Mouse (Mus musculus) limb, embryonic 15.5 days (tissue): ENCODE results near the gene Ptgr1. TPM values are rescaled to one million over a fixed set of nuclear protein-coding genes. Genes with fewer than 3 reads are reported as not detected.
A peak's percentile ranks its signal among the peaks of the same experiment; 100 is the strongest.

Experiments used
- ATAC-seq: fragments of 200-750 bp; cut with Nextera tagmentation; 2 replicates; pipeline ENCODE4 v1.8.0; 2017; ENCODE audit warnings: low read depth, moderate TSS enrichment; ENCODE audit not compliant: insufficient number of reproducible peaks, low FRiP score, low TSS enrichment
- H3K27ac ChIP-seq: fragments of 300-500 bp; sonication (generic); 2 replicates; pipeline ENCODE4 v1.5.1; 2015; ENCODE audit warnings: moderate library complexity, mild to moderate bottlenecking, inconsistent platforms
- H3K27me3 ChIP-seq: fragments of 300-500 bp; sonication (generic); 2 replicates; pipeline ENCODE4 v1.6.1; 2015; ENCODE audit warnings: inconsistent platforms
- H3K36me3 ChIP-seq: fragments of 300-500 bp; sonication (generic); 2 replicates; pipeline ENCODE4 v1.6.1; 2015; ENCODE audit warnings: inconsistent platforms
- H3K4me1 ChIP-seq: fragments of 300-500 bp; sonication (generic); 2 replicates; pipeline ENCODE4 v1.6.1; 2015; ENCODE audit warnings: inconsistent platforms
- H3K4me2 ChIP-seq: fragments of 300-500 bp; sonication (generic); 2 replicates; pipeline ENCODE4 v1.6.1; 2015; ENCODE audit warnings: mild to moderate bottlenecking, inconsistent platforms
- H3K4me3 ChIP-seq: fragments of 300-500 bp; sonication (generic); 2 replicates; pipeline ENCODE4 v1.5.1; 2015; ENCODE audit warnings: mild to moderate bottlenecking, inconsistent platforms
- H3K9ac ChIP-seq: fragments of 300-500 bp; sonication (generic); 2 replicates; pipeline ENCODE4 v1.6.1; 2015; ENCODE audit warnings: inconsistent platforms
- H3K9me3 ChIP-seq: fragments of 300-500 bp; sonication (generic); 2 replicates; pipeline ENCODE4 v1.6.1; 2016; ENCODE audit warnings: inconsistent platforms
- WGBS: fragments of 180-500 bp; shearing (Covaris S2); methylation state at CpG from one replicate; pipeline ENCODE4 v1.1.7; 2015; 5-methylcytosine and 5-hydroxymethylcytosine counted together
- polyA plus RNA-seq: library from polyadenylated mRNA; unstranded; fragments of >200 nt; fragmentation: Nextera tagmentation; extraction: Ambion mirVana; gene quantifications from 2 replicates; pipeline ENCODE4 v1.2.1, GENCODE M21; 2015

The Ptgr1 gene
- polyA plus RNA-seq, 1 experiment from 2014 or later, result 39.3 TPM

DNA sequence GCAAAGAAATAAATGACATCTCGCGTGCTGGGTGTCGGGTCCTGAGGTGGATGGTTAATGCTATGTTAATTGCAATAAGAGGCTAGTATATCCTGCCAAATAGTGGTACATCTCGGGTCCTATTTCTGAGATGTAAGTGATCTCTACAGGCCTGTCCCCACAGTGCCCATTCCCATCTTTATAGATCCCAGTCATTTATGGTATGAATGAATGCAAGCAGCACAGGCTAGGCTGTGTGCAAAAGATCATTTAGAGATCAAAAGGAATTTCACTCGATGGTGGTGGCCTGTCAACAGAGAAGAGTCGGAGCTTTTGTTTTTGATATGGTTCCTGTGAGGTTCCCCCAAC, 42.7 kb downstream of the Ptgr1 start:
- H3K9ac ChIP-seq, result no peak overlapping the region
- WGBS, result 10% methylated on average over 6 of the region's 6 CpGs
- H3K4me3 ChIP-seq, result peak overlapping the region; percentile 79
- H3K4me1 ChIP-seq, result peaks cover 10% of the 10 kb centered on the region; the same call in 1 of the 2 replicates
- H3K9me3 ChIP-seq, result no peaks in the 10 kb centered on the region
- H3K36me3 ChIP-seq, result no peaks in the 10 kb centered on the region
- H3K27me3 ChIP-seq, result no peaks in the 10 kb centered on the region
- no peak for ATAC-seq
- no peak overlapping the region for H3K27ac ChIP-seq
- H3K4me2 ChIP-seq, result peak overlapping the region; percentile 82

DNA sequence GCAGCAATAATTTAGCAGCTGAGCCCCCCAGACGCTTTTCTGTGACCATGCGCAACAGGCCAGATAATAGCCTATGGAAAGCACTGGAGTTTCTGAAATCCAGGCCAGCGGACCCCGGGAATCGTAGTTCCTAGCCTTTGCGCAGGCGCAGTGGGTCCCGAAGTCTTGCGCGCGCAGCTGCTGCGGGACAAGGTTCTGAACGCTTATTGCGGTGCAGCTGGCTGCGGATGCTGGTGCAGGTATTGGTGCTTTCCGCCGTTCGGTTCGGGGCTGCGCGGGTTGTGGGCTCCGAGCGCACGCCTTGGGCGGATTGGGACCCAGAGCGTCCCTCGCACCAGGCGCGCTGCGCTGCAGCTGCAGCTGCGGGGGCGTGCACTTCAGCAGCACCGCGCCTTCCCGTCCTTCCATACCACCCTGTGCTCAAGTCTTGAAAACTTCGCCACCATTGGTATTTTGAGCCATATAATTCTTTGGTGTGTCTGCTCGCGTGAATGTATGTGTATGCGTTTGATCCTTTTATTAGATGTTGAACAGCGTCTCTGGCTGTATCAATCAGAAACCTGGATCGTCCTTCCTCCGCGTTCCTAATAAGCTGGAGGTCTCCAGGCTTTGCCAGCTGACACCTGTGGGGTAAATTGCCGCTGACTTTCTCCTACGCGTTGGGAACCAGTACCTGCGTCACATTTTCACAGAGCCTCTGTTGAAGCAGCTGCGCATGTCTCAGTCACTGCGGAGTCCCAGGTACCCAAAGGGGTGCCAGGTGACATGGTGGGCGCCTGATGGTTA, 43.3 kb downstream of the Ptgr1 start, which contains the start of gene Zkscan16:
Gene Zkscan16, plus strand, starts transcription at position 209 of the 786 bp plus-strand sequence.
- Histone ChIP-seq H3K9ac (peak within 1 kb of the TSS; percentile 52; the same call in 1 of the 2 replicates), H3K27me3 (no peaks in the 10 kb centered on the region), H3K9me3 (no peaks in the 10 kb centered on the region), H3K4me3 (peak within 1 kb of the TSS; percentile 79), H3K36me3 (no peaks in the 10 kb centered on the region), H3K4me2 (peak within 1 kb of the TSS; percentile 82), H3K27ac (peak within 1 kb of the TSS; percentile 61), H3K4me1 (peaks cover 10% of the 10 kb centered on the region; the same call in 1 of the 2 replicates)
- peak; percentile 58; the same call in 1 of the 2 replicates for ATAC-seq
- under 1% methylated on average over 50 of the region's 50 CpGs for WGBS

DNA sequence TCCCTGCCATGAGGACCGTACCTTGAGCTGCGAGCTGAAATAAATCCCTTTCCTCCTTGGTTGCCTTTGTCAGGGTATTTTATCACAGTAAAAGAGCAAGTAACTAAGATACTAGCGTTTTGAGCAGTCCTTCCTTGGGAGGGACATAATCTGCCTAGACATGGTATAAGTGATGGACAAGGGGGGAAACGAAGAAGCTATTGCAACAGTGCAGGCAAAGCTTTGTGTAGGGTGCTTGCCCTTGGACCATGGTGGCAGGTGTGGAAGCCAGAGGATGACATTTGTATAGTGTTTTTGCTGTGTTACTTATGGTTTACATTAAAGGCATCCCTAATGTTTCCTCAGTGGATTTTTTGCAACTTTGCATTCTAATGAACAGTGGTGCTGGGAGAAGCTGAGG, 44.0 kb downstream of the Ptgr1 start:
- Histone ChIP-seq H3K27ac (peak overlapping the region; percentile 61; the same call in 1 of the 2 replicates), H3K36me3 (no peaks in the 10 kb centered on the region)
- ATAC-seq, result no peak

DNA sequence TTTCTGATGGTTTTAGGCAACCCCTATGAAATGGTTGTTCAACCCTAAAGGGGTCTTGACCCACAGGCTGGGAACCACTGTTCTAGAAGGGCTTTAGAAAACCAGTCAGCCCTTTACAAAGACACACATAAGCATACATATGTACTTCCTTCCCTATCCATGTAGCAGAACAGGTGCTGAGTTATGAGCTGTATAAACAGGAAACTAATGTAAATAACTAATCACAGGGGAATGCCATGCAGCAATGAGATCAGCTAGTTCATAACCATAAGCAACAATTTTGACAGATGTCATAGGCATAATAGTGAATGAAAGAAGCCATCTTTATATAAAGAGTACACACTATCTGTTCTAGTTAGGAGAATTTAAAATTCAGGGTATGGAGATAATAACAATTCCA, 45.3 kb downstream of the Ptgr1 start:
- no peak for ATAC-seq
- no peaks in the 10 kb centered on the region for H3K36me3 ChIP-seq
- H3K4me2 ChIP-seq, result no peak overlapping the region

More for the DNA sequence above, 44.0 kb downstream of the Ptgr1 start:
- Histone ChIP-seq H3K4me1 (peaks cover 10% of the 10 kb centered on the region; the same call in 1 of the 2 replicates), H3K27me3 (no peaks in the 10 kb centered on the region), H3K4me3 (peak overlapping the region; percentile 79), H3K9me3 (no peaks in the 10 kb centered on the region), H3K4me2 (peak overlapping the region; percentile 82), H3K9ac (peak overlapping the region; percentile 52; the same call in 1 of the 2 replicates)
- 76% methylated on average over 4 of the region's 4 CpGs for WGBS

DNA sequence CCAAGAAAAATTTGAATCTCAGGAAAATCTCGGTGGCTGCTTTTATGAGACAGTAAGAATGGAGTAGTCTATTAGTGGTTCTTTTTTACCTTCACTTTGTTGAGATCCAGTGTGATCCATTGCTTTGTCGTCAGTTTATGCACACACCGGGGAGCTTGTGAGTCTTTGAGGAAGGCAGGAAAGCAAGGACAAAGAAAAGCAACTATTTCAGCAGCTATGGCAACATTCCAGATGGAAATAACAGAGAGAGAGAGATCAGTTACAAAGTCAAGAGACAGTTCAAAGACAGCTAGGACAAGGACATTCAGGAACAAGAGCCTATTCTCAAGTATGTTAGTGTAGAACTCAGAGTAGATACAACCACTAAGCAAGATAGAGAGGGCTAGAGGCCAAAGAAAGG, 51.1 kb downstream of the Ptgr1 start:
- Histone ChIP-seq H3K4me1 (0 out of 2 replicates have a peak, but pooled peaks cover 2% of the 10 kb centered on the region), H3K9me3 (no peaks in the 10 kb centered on the region), H3K4me3 (no peak overlapping the region), H3K27ac (no peak overlapping the region), H3K9ac (no peak overlapping the region), H3K27me3 (no peaks in the 10 kb centered on the region), H3K4me2 (no peak overlapping the region), H3K36me3 (no peaks in the 10 kb centered on the region)
- WGBS, result 57% methylated on average over 3 of the region's 3 CpGs
- ATAC-seq, result no peak

More for the DNA sequence above, 45.3 kb downstream of the Ptgr1 start:
- no peaks in the 10 kb centered on the region for H3K9me3 ChIP-seq
- H3K27ac ChIP-seq, result no peak overlapping the region
- H3K9ac ChIP-seq, result no peak overlapping the region
- no peak overlapping the region for H3K4me3 ChIP-seq
- no peaks in the 10 kb centered on the region for H3K27me3 ChIP-seq
- H3K4me1 ChIP-seq, result peaks cover 10% of the 10 kb centered on the region; the same call in 1 of the 2 replicates

DNA sequence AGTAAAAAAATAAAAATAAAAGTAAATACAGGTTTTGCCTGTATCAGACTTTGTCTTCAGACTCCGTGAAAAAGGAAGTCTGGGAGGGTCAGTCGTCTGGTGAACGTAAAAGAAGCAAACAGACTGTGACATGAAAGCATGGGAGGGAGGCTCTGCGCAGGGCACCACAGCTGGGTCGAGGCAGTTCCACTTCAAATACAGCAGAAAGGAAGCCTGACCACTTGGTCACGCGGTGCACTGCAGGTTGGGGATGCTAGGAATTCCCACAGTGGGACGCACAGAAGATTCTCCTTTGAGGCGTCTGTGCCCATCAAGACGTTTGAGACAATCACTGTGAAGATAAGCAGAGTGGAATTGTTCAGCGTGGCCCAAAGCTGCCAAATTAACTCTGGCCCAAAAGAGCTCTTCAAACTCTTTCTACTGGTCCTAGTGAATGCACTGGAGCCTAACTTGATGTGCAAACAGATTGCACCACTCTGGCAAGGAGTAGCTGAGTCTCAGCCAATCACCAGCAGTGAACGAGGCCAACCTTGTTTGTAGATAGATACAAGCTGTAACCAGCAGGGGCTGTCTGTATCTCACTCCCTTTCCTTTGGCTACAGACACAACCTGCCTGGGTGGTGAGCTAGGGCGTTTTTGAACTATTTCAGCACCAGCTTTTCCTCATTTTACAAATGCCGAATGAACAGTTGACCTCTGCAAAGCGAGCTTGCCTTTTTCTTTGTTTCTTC, 52.0 kb downstream of the Ptgr1 start:
- no peak for ATAC-seq
- Histone ChIP-seq H3K4me1 (0 out of 2 replicates have a peak, but pooled peaks cover 2% of the 10 kb centered on the region), H3K9ac (no peak overlapping the region), H3K27me3 (no peaks in the 10 kb centered on the region), H3K4me3 (no peak overlapping the region), H3K36me3 (no peaks in the 10 kb centered on the region), H3K27ac (no peak overlapping the region), H3K9me3 (no peaks in the 10 kb centered on the region), H3K4me2 (no peak overlapping the region)
- 39% methylated on average over 15 of the region's 15 CpGs for WGBS

DNA sequence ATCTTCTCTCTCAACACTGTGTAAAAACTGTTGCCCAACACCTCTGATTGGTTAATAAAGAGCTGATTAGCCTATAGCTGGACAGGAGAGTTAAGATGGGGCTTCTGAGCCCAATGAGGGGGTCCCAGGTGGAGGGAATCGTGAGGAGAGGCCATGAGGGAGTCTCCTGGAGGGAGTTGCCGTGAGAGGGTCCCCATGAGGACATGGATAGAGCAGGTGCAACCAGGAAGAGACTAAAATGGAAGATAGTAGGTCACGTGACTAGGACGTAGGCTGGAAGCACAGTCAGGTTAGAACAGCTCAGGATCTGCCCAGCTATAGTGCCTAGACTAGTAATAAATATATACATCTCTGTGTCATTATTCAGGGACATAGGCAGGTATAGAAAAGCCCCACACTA, 52.6 kb downstream of the Ptgr1 start:
- Histone ChIP-seq H3K4me3 (no peak overlapping the region), H3K27me3 (no peaks in the 10 kb centered on the region), H3K27ac (no peak overlapping the region), H3K9me3 (no peaks in the 10 kb centered on the region), H3K4me1 (0 out of 2 replicates have a peak, but pooled peaks cover 2% of the 10 kb centered on the region), H3K9ac (no peak overlapping the region), H3K4me2 (no peak overlapping the region), H3K36me3 (no peaks in the 10 kb centered on the region)
- no peak for ATAC-seq
- WGBS, result 78% methylated on average over 4 of the region's 4 CpGs

DNA sequence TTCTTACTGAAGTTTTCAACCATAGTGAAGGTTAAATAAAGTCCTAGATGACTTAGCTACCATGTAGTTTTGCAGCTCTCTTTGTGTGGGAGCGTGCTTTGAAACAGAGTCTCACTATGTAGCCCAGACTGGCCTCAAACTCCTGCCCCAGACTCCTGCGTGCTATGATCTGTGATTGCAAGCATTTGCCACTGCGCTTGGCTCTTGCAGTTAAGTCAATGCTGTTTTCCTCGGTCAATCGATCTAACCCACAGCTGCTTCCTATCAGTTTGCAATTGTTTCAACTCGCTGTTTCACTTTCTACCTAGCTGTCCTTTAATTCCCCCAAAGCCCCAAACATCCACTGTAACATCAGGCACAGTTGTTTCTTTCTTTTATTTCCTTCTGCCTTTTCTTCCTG, 54.4 kb downstream of the Ptgr1 start:
- Histone ChIP-seq H3K36me3 (no peaks in the 10 kb centered on the region), H3K9me3 (no peaks in the 10 kb centered on the region), H3K4me2 (no peak overlapping the region), H3K27ac (no peak overlapping the region), H3K4me3 (no peak overlapping the region), H3K27me3 (no peaks in the 10 kb centered on the region), H3K4me1 (0 out of 2 replicates have a peak, but pooled peaks cover 2% of the 10 kb centered on the region), H3K9ac (no peak overlapping the region)
- no peak for ATAC-seq
- 66% methylated on average over 6 of the region's 6 CpGs for WGBS

DNA sequence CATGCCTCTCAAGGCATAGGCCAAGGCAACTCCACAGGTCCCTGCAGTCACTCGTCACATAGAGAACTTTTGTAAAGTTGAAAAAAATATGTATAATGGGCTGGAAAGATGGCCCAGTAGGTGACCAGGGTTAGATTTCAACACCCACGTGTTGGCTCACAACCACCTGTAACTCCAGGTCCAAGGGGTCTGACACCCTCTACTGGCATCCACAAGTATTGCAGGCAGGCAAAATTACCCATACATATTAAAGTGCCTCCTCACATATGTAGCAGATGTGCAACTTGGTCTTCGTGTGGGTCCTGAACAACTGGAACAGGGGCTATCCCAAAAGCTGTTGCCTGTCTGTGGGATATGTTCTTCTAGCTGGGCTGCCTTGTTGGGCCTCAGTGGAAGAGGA, 59.3 kb downstream of the Ptgr1 start:
- no peaks in the 10 kb centered on the region for H3K9me3 ChIP-seq
- H3K36me3 ChIP-seq, result no peaks in the 10 kb centered on the region
- H3K4me3 ChIP-seq, result no peak overlapping the region
- H3K27me3 ChIP-seq, result no peaks in the 10 kb centered on the region
- no peak overlapping the region for H3K27ac ChIP-seq
- H3K9ac ChIP-seq, result no peak overlapping the region
- no peak for ATAC-seq
- WGBS, result 64% methylated on average over 3 of the region's 3 CpGs
- no peak overlapping the region for H3K4me2 ChIP-seq
- no peaks in the 10 kb centered on the region for H3K4me1 ChIP-seq

DNA sequence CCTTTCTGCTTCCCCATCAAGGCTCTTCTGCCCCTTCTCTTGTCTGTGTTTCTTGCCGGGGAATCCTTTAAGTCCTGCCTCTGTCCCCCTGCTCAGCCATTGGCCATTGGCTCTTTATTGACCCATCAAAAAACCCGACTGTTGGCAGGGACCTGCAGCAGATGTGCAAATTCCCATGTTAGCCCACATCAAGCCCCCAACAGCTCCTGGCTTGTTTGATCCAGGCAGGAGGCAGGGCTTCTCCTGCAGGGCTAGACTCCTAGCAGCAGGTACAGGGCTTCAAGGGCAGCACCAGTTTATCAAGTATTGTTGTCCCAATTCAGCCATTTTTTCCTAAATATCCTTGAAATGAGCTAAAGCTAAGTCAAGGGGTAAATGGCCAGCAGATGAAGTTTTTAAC, 60.8 kb downstream of the Ptgr1 start:
- no peaks in the 10 kb centered on the region for H3K4me1 ChIP-seq
- H3K27me3 ChIP-seq, result no peaks in the 10 kb centered on the region
- 15% methylated on average over 2 of the region's 2 CpGs for WGBS
- no peaks in the 10 kb centered on the region for H3K36me3 ChIP-seq
- no peak overlapping the region for H3K27ac ChIP-seq
- H3K4me2 ChIP-seq, result no peak overlapping the region
- no peak overlapping the region for H3K9ac ChIP-seq
- no peaks in the 10 kb centered on the region for H3K9me3 ChIP-seq
- ATAC-seq, result no peak
- H3K4me3 ChIP-seq, result no peak overlapping the region

DNA sequence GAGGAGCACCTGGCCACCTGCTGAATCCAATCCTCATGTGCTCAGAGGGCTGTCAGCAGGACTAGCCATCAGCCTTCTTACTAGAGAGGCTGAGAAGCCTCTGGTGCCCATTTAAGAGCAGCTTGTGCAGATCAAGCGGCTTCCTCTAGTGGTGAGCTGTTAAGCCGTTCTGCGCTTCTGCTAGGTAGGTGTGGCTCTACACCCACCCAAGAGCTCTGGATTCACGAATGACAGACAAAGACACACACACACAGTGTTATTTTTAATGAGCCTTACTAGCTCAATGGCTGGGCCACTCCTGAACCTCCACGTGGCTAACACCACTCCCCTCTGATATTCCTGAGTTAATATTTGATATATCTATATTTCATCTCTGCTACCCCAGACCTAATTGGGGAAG, 61.3 kb downstream of the Ptgr1 start:
- Histone ChIP-seq H3K27me3 (no peaks in the 10 kb centered on the region), H3K9ac (no peak overlapping the region), H3K27ac (no peak overlapping the region), H3K9me3 (no peaks in the 10 kb centered on the region), H3K4me3 (no peak overlapping the region), H3K4me2 (no peak overlapping the region), H3K4me1 (no peaks in the 10 kb centered on the region), H3K36me3 (no peaks in the 10 kb centered on the region)
- ATAC-seq, result no peak
- WGBS, result 24% methylated on average over 5 of the region's 5 CpGs

DNA sequence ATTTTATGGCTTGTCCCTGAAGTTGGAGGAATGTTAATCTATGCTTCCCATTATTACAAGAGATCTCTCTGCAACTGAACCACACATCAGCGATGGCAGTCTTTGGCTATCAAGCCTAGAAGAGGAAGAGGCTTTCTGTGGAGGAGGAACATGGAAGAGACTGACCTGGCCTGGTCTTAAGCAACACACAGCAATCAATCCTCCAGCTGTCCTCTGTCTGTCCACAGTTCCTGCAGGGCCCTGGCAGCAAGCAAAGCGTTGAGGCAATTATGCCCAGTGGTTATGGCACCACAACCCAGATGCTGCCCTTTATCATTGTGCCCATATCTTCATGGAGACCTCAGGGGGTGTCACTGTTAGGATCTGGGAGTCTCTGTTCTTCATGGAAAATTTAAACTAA, 63.0 kb downstream of the Ptgr1 start:
- ATAC-seq, result no peak
- Histone ChIP-seq H3K27me3 (no peaks in the 10 kb centered on the region), H3K36me3 (no peaks in the 10 kb centered on the region), H3K27ac (no peak overlapping the region), H3K4me2 (no peak overlapping the region), H3K9ac (no peak overlapping the region), H3K4me1 (no peaks in the 10 kb centered on the region), H3K9me3 (no peaks in the 10 kb centered on the region), H3K4me3 (no peak overlapping the region)
- 68% methylated on average over 2 of the region's 2 CpGs for WGBS
